Mouse (Mus musculus): ENCODE measurements at regions not wholly inside any gene's neighbourhood (a gene's known extent, or its start where the extent isn't known, plus 50 kb on each side); places are given as distances from the start of the nearest gene placed in this dataset.

GRCm38 (mm10) chr1:149705223-149705622 is 255.9 kb downstream of the Pla2g4a start:
- no peaks in the 10 kb centered on the region for H3K36me3 ChIP-seq (ENCODE audit: control insufficient read depth, insufficient read depth, low read length)
- no peaks in the 10 kb centered on the region for H3K4me1 ChIP-seq (ENCODE audit: control insufficient read depth, insufficient read depth, low read length)
- no peak overlapping the region for H3K27ac ChIP-seq (ENCODE audit: low read depth, low read length)
- WGBS, result 85% methylated on average over 1 of the region's 1 CpGs
- H3K9ac ChIP-seq (ENCODE audit: low read length), result no peak overlapping the region
- no peaks in the 10 kb centered on the region for H3K9me3 ChIP-seq (ENCODE audit: control insufficient read depth, low read length)
- no peak for ATAC-seq (ENCODE audit: insufficient read depth, low FRiP score, low TSS enrichment)
- no peak overlapping the region for H3K4me2 ChIP-seq (ENCODE audit: low read depth)
- H3K27me3 ChIP-seq (ENCODE audit: control insufficient read depth, insufficient read depth, low read length), result no peaks in the 10 kb centered on the region
- DNase-seq (ENCODE audit: low spot score), result no peak
- H3K4me3 ChIP-seq (ENCODE audit: low read depth, low read length), result no peak overlapping the region

DNA sequence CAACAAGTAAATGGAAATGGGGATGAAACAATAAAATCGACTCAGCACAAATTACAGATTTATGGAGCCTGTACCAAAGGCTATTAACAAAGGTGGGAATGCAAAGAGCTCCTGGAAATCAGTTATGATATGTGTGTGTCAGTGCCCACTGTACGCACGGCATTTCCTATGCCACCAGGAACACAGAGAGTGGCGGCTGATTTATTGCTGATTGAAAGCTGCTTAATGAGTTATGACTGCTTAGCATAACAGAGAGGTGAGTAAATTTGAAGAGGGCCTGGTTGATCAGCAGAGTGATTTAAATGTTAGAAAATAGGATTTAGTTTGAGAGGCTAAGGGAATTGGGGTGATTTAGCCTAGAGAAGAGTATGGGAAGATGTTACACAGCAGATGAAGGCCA is 261.7 kb downstream of the Pla2g4a start:
- ATAC-seq (ENCODE audit: insufficient read depth, low FRiP score, low TSS enrichment), result peak; percentile 25; the same call in 1 of the 2 replicates
- Histone ChIP-seq H3K36me3 (ENCODE audit: control insufficient read depth, insufficient read depth, low read length) (no peaks in the 10 kb centered on the region), H3K27ac (ENCODE audit: low read depth, low read length) (no peak overlapping the region), H3K27me3 (ENCODE audit: control insufficient read depth, insufficient read depth, low read length) (no peaks in the 10 kb centered on the region), H3K9me3 (ENCODE audit: control insufficient read depth, low read length) (no peaks in the 10 kb centered on the region), H3K4me3 (ENCODE audit: low read depth, low read length) (no peak overlapping the region), H3K4me1 (ENCODE audit: control insufficient read depth, insufficient read depth, low read length) (no peaks in the 10 kb centered on the region), H3K4me2 (ENCODE audit: low read depth) (no peak overlapping the region), H3K9ac (ENCODE audit: low read length) (no peak overlapping the region)
- 82% methylated on average over 4 of the region's 4 CpGs for WGBS
- DNase-seq (ENCODE audit: low spot score), result no peak

DNA sequence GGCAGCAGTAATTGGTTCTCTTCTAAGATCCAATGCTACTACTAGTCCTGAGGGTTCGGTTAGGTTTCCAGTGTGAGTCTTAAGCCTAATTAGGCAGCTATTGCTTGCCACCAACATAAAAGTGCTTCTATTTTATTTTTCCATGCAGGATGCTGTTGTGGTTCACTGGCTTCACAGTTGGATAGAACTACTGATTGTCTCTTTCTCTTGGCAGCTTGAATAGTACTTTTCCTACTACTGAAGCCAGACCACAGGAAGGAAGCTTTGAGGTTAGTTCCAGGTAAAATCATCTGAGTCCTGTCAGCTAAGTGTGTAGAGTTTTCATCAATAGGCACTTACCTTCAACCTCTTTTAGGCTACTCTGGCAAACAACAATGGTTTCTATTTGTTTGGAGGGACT is 286.9 kb downstream of the Pla2g4a start:
- DNase-seq (ENCODE audit: low spot score) (no peak), ATAC-seq (ENCODE audit: insufficient read depth, low FRiP score, low TSS enrichment) (no peak)
- no peaks in the 10 kb centered on the region for H3K9me3 ChIP-seq (ENCODE audit: control insufficient read depth, low read length)
- no peak overlapping the region for H3K4me3 ChIP-seq (ENCODE audit: low read depth, low read length)
- WGBS, result 81% methylated on average over 1 of the region's 1 CpGs
- no peaks in the 10 kb centered on the region for H3K27me3 ChIP-seq (ENCODE audit: control insufficient read depth, insufficient read depth, low read length)
- H3K36me3 ChIP-seq (ENCODE audit: control insufficient read depth, insufficient read depth, low read length), result no peaks in the 10 kb centered on the region
- no peak overlapping the region for H3K9ac ChIP-seq (ENCODE audit: low read length)
- H3K4me2 ChIP-seq (ENCODE audit: low read depth), result no peak overlapping the region
- H3K27ac ChIP-seq (ENCODE audit: low read depth, low read length), result no peak overlapping the region
- H3K4me1 ChIP-seq (ENCODE audit: control insufficient read depth, insufficient read depth, low read length), result no peaks in the 10 kb centered on the region

DNA sequence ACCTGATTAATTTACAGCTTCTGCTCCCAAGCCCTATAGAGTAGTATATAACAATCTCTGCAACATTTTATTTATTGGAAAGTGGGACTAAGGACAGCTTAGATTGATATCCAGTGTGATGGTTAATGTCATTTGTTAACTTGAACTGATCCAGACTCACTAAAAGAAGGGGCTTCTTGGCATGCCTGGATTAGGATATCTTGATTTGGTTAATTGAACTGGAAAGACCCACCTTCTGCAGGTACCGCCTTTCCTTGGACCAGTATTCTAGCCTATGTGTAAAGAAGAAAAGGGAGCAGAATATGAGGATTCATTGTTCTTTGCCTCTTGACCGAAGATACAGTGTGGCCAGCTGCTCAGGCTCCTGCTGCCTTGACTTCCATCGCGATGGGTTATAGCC is 288.5 kb downstream of the Pla2g4a start:
- WGBS, result 92% methylated on average over 4 of the region's 4 CpGs
- no peak; the same call in 1 of the 2 replicates for ATAC-seq (ENCODE audit: insufficient read depth, low FRiP score, low TSS enrichment)

GRCm38 (mm10) chr1:149672117-149672516 is 289.0 kb downstream of the Pla2g4a start:
- DNase-seq (ENCODE audit: low spot score) (no peak), ATAC-seq (ENCODE audit: insufficient read depth, low FRiP score, low TSS enrichment) (no peak)
- Histone ChIP-seq H3K4me3 (ENCODE audit: low read depth, low read length) (no peak overlapping the region), H3K36me3 (ENCODE audit: control insufficient read depth, insufficient read depth, low read length) (no peaks in the 10 kb centered on the region), H3K4me2 (ENCODE audit: low read depth) (no peak overlapping the region), H3K27me3 (ENCODE audit: control insufficient read depth, insufficient read depth, low read length) (no peaks in the 10 kb centered on the region), H3K4me1 (ENCODE audit: control insufficient read depth, insufficient read depth, low read length) (no peaks in the 10 kb centered on the region), H3K27ac (ENCODE audit: low read depth, low read length) (no peak overlapping the region), H3K9ac (ENCODE audit: low read length) (no peak overlapping the region), H3K9me3 (ENCODE audit: control insufficient read depth, low read length) (no peaks in the 10 kb centered on the region)
- 82% methylated on average over 2 of the region's 2 CpGs for WGBS

More for the DNA sequence above, 288.5 kb downstream of the Pla2g4a start:
- Histone ChIP-seq H3K4me3 (ENCODE audit: low read depth, low read length) (no peak overlapping the region), H3K36me3 (ENCODE audit: control insufficient read depth, insufficient read depth, low read length) (no peaks in the 10 kb centered on the region), H3K9ac (ENCODE audit: low read length) (no peak overlapping the region), H3K4me1 (ENCODE audit: control insufficient read depth, insufficient read depth, low read length) (no peaks in the 10 kb centered on the region), H3K4me2 (ENCODE audit: low read depth) (no peak overlapping the region), H3K27me3 (ENCODE audit: control insufficient read depth, insufficient read depth, low read length) (no peaks in the 10 kb centered on the region), H3K9me3 (ENCODE audit: control insufficient read depth, low read length) (no peaks in the 10 kb centered on the region), H3K27ac (ENCODE audit: low read depth, low read length) (no peak overlapping the region)
- no peak for DNase-seq (ENCODE audit: low spot score)

DNA sequence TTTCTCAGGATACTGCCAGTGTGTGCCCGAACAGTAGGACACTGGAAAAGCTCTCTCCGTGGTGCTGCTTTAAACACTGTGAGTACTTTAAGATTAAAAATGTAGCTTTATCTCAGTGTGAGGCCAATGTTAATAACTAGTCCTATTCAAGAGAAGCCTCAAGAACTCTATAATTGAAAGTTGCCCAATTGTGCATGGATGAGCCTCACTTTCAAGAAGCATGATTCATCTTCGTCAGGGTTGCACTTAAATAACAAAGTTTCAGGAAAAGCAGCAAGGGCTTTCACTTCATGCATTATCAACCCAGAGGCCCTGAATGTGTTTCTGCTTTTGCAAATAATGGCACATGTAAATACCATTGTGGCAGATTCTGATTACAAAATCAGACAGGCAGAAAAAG is 290.0 kb downstream of the Pla2g4a start:
- no peaks in the 10 kb centered on the region for H3K36me3 ChIP-seq (ENCODE audit: control insufficient read depth, insufficient read depth, low read length)
- no peak overlapping the region for H3K27ac ChIP-seq (ENCODE audit: low read depth, low read length)
- H3K4me2 ChIP-seq (ENCODE audit: low read depth), result no peak overlapping the region
- H3K27me3 ChIP-seq (ENCODE audit: control insufficient read depth, insufficient read depth, low read length), result no peaks in the 10 kb centered on the region
- H3K9me3 ChIP-seq (ENCODE audit: control insufficient read depth, low read length), result no peaks in the 10 kb centered on the region
- DNase-seq (ENCODE audit: low spot score) (no peak), ATAC-seq (ENCODE audit: insufficient read depth, low FRiP score, low TSS enrichment) (no peak)
- no peaks in the 10 kb centered on the region for H3K4me1 ChIP-seq (ENCODE audit: control insufficient read depth, insufficient read depth, low read length)
- 71% methylated on average over 3 of the region's 3 CpGs for WGBS
- H3K9ac ChIP-seq (ENCODE audit: low read length), result no peak overlapping the region
- no peak overlapping the region for H3K4me3 ChIP-seq (ENCODE audit: low read depth, low read length)

All from neural tube, embryonic 11.5 days (tissue).